Mouse (Mus musculus) liver, embryonic 15.5 days (tissue): ENCODE measurements around the gene Htr2a. TPM values are rescaled to one million over a fixed set of nuclear protein-coding genes. Genes with fewer than 3 reads are reported as not detected.
A peak's percentile ranks its signal among the peaks of the same experiment; 100 is the strongest.

Experiments used
- ATAC-seq: fragments of 200-750 bp; cut with Nextera tagmentation; 2 replicates; pipeline ENCODE4 v1.8.0; 2017; ENCODE audit warnings: moderate number of reproducible peaks, mild to moderate bottlenecking, moderate library complexity; ENCODE audit not compliant: insufficient read depth
- H3K27ac ChIP-seq: fragments of 300-500 bp; sonication (generic); replicated peaks from 2 replicates; pipeline ENCODE4 v1.5.1; 2015; ENCODE audit warnings: mild to moderate bottlenecking, inconsistent platforms
- H3K27me3 ChIP-seq: fragments of 300-500 bp; sonication (generic); 2 replicates; pipeline ENCODE4 v1.6.1; 2015; ENCODE audit warnings: mild to moderate bottlenecking, inconsistent platforms
- H3K36me3 ChIP-seq: fragments of 300-500 bp; sonication (generic); replicated peaks from 2 replicates; pipeline ENCODE4 v1.6.1; 2015; ENCODE audit warnings: moderate library complexity, mild to moderate bottlenecking, inconsistent platforms
- H3K4me1 ChIP-seq: fragments of 300-500 bp; sonication (generic); replicated peaks from 2 replicates; pipeline ENCODE4 v1.6.1; 2015; ENCODE audit warnings: inconsistent platforms
- H3K4me2 ChIP-seq: fragments of 300-500 bp; sonication (generic); 2 replicates; pipeline ENCODE4 v1.6.1; 2015; ENCODE audit warnings: moderate library complexity, mild to moderate bottlenecking, inconsistent platforms
- H3K4me3 ChIP-seq: fragments of 300-500 bp; sonication (generic); replicated peaks from 2 replicates; pipeline ENCODE4 v1.5.1; 2015; ENCODE audit warnings: mild to moderate bottlenecking, inconsistent platforms
- H3K9ac ChIP-seq: fragments of 300-500 bp; sonication (generic); 2 replicates; pipeline ENCODE4 v1.6.1; 2015; ENCODE audit warnings: moderate library complexity, mild to moderate bottlenecking, inconsistent platforms
- H3K9me3 ChIP-seq: fragments of 300-500 bp; sonication (generic); replicated peaks from 2 replicates; pipeline ENCODE4 v1.6.1; 2016; ENCODE audit warnings: inconsistent platforms
- WGBS: fragments of 180-500 bp; shearing (Covaris S2); methylation state at CpG from one replicate; pipeline ENCODE4 v1.1.7; 2015; ENCODE audit warnings: mixed read lengths; ENCODE audit not compliant: insufficient replicate concordance; 5-methylcytosine and 5-hydroxymethylcytosine counted together
- polyA plus RNA-seq: library from polyadenylated mRNA; unstranded; fragments of >200 nt; fragmentation: Nextera tagmentation; extraction: Ambion mirVana; gene quantifications from 2 replicates; pipeline ENCODE4 v1.2.1, GENCODE M21; 2015

The Htr2a gene
- polyA plus RNA-seq, result 0.18 and 0.20 TPM in 2 replicates

DNA sequence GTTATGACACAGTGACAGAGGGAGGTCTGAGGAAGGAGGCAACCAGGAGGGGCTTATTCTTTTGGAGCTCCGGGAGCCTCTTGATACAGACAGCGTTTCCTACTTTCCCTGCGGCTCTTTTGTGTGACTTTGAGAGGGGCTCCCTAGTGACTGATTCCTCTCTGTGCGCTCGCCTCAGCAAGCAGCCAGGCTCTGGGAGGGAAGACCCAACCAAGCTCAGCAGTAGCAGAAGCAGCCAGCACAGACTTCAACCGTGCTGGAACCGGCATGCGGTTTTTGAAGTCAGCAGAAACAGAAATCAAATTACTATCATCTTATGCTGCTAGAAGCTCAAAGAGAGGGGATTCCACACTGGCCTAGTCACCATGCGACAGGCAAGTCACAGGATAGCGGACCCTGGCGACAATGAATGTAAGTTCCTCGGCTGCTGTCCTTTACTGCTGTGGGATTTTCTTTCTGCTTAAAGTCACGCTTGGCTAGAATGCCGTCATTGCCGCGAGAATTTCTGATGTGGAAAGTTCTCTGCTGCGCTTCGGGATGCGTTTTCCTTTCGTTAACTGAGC is at the start of gene Htr2a:
Gene Htr2a (plus strand): TSS at position 22 of the 563 bp plus-strand sequence.
- Histone ChIP-seq H3K4me3 (peak within 1 kb of the TSS; percentile 52), H3K4me1 (peaks cover 35% of the 10 kb centered on the region), H3K27ac (no peak within 1 kb of the TSS), H3K9me3 (no peaks in the 10 kb centered on the region), H3K4me2 (peak within 1 kb of the TSS; percentile 73), H3K27me3 (peaks cover 32% of the 10 kb centered on the region), H3K9ac (peak within 1 kb of the TSS; percentile 42), H3K36me3 (no peaks in the 10 kb centered on the region)
- WGBS, result 2% methylated on average over 20 of the region's 20 CpGs
- ATAC-seq, result no peak

DNA sequence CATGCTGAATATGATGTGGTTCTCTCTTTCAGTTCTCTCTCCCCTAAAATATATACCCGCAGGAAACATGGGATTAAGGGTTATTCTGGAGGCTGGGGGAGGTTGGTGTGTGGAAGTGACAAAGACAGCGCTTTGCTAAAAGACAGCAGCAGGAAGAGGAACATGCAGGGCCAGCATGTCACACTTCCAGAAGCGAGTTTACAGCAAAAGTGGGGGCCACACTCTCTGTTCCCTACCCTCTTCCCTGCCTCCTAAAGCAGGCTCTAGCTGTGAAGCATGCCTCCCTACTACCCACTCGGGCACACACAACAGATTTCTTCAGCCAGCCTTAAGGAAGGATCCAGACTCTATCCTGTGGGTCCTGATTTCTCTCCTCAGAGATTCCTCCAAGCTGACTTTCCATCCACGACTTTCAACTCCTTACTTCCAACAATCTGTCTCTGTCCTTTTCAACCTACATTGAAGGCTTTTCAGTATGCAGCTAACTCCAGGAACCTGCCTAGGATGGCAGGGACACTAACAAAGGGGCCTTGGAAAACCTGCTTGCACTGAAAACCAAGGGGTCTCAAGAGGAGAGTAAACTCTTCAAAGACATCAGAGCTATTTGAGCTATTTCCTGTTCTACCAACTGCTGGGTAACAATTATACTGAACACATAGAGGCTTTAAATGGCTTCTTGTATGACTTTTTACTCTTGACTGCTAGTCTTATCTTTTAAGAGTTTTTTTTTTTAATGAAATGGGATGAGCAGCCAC is 39.1 kb upstream of the Htr2a start:
- WGBS, result 52% methylated on average over 5 of the region's 5 CpGs
- no peak overlapping the region for H3K4me2 ChIP-seq
- H3K27ac ChIP-seq, result no peak overlapping the region
- H3K4me3 ChIP-seq, result no peak overlapping the region
- H3K9me3 ChIP-seq, result no peaks in the 10 kb centered on the region
- no peak for ATAC-seq
- no peak overlapping the region for H3K9ac ChIP-seq
- H3K27me3 ChIP-seq, result no peaks in the 10 kb centered on the region
- no peaks in the 10 kb centered on the region for H3K36me3 ChIP-seq
- no peaks in the 10 kb centered on the region for H3K4me1 ChIP-seq

DNA sequence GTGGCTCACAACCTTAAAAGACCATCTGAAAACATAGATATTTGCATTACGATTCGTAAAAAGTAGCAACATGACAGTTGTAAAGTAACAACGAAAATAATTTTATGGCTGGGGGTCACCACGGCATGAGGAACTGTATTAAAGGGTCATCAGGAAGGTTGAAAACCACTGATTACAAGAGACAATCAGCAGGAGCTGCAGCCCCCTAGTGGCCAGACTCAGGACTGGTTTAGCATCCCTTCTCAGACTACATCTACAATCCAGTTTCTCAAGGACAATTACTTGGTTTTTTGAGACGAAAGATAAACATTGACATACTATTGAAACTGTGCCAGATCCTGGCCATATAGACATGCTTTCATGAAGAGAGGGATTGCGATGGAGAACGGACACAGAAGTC is 38.1 kb upstream of the Htr2a start:
- H3K36me3 ChIP-seq, result no peaks in the 10 kb centered on the region
- no peaks in the 10 kb centered on the region for H3K9me3 ChIP-seq
- H3K4me1 ChIP-seq, result no peaks in the 10 kb centered on the region
- H3K27me3 ChIP-seq, result no peaks in the 10 kb centered on the region
- no peak overlapping the region for H3K9ac ChIP-seq
- no peak overlapping the region for H3K4me2 ChIP-seq
- no peak for ATAC-seq
- H3K27ac ChIP-seq, result no peak overlapping the region
- 35% methylated on average over 7 of the region's 7 CpGs for WGBS
- no peak overlapping the region for H3K4me3 ChIP-seq

DNA sequence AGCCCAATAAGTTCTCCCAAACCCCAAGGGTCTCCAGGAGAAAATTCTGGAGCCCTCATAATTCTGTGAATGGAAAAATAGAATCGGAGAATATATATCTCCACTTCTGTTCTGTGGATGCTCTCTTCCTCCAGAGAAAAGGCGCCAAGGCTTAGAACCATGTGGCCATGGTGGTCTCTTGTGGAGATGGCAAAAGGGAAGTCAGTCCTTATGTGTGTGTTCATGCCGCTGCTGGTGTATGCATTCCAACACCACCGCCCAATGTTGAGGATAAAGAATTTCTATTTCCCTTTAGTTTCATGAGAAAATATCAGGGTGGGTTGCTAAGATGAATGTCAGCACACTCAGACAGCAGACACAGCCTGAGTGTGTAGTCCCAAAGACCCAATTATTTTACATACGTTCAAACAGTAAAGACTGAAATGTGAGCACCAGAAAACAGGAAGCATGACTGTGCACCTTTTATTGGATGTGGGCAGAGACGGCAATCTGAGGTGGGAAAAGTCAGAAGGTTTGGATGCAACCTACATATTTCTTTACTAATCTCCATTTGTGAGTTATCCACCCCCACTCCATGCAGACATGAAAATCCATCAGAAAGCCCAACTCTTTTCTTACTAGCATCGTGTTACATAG is 37.4 kb upstream of the Htr2a start:
- ATAC-seq, result no peak
- H3K4me3 ChIP-seq, result no peak overlapping the region
- no peaks in the 10 kb centered on the region for H3K36me3 ChIP-seq
- no peak overlapping the region for H3K27ac ChIP-seq
- no peaks in the 10 kb centered on the region for H3K9me3 ChIP-seq
- no peak overlapping the region for H3K9ac ChIP-seq
- H3K4me1 ChIP-seq, result no peaks in the 10 kb centered on the region
- 43% methylated on average over 7 of the region's 7 CpGs for WGBS
- no peak overlapping the region for H3K4me2 ChIP-seq
- H3K27me3 ChIP-seq, result no peaks in the 10 kb centered on the region

DNA sequence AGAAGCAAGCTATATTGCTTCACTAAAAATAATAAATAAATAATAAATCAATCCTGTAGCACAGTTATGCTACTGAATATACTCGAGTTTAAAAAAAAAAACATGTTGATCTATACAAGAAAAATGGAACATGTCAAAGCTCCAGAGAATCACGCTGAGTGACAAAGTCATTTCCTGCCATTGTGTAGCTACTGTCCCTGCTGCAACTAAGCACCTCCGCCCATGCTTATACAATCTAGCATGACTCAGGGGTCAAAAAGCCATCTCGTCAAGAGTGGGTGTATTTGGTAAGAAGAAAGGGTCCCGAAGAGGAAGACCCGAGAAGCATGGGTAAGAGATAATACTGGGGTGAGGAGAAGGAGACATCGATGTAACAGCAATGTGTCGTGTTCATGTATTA is 29.3 kb upstream of the Htr2a start:
- no peak for ATAC-seq

DNA sequence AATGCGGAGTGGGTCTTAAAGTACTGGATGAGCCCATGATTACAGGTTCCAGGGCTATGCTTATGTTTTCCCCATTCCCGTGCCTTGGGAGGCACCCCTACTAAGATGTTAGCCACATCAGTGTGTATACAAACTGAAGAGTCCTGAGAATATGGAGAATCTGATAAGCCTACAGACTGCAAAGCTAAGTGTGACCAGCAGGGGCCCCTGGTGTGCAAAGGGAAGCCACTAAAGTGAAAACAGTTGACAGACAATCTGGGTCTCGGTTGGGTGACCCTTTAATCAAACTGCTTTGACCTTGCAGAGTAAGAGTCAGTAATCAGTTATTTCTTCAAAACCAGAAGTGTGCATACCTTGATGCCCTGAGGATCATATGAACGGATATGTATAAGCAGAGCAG is 21.8 kb upstream of the Htr2a start:
- Histone ChIP-seq H3K9ac (no peak overlapping the region), H3K27ac (no peak overlapping the region), H3K4me3 (no peak overlapping the region), H3K9me3 (no peaks in the 10 kb centered on the region), H3K4me1 (no peaks in the 10 kb centered on the region), H3K36me3 (no peaks in the 10 kb centered on the region), H3K4me2 (no peak overlapping the region), H3K27me3 (no peaks in the 10 kb centered on the region)
- no peak for ATAC-seq
- WGBS, result 46% methylated on average over 4 of the region's 4 CpGs

More for the DNA sequence above, 29.3 kb upstream of the Htr2a start:
- H3K4me3 ChIP-seq, result no peak overlapping the region
- no peaks in the 10 kb centered on the region for H3K4me1 ChIP-seq
- H3K9me3 ChIP-seq, result no peaks in the 10 kb centered on the region
- no peaks in the 10 kb centered on the region for H3K27me3 ChIP-seq
- H3K9ac ChIP-seq, result no peak overlapping the region
- no peaks in the 10 kb centered on the region for H3K36me3 ChIP-seq
- H3K27ac ChIP-seq, result no peak overlapping the region
- no peak overlapping the region for H3K4me2 ChIP-seq
- WGBS, result 22% methylated on average over 8 of the region's 8 CpGs

DNA sequence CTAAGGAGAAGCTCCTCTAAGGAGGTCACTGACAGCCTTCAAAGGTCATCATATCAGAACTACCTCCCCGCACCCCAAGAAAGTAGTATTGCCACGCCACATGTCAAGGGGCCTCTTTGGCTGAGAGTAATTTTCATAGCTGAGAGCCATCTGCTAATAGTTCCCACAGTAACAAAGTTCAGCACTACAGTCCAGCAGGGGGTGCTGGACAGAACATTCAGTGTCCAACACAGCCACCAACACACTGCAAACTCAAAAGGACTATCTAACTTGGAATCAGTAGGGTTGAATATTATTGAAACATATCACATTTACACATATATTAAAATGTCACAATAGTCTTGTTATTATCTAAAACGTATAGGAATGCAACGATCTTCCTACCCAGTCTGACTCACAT is 2.6 kb upstream of the Htr2a start:
- Histone ChIP-seq H3K9ac (no peak overlapping the region), H3K4me1 (peaks cover 28% of the 10 kb centered on the region), H3K27me3 (peaks cover 31% of the 10 kb centered on the region), H3K4me2 (no peak overlapping the region), H3K36me3 (no peaks in the 10 kb centered on the region), H3K27ac (no peak overlapping the region), H3K4me3 (no peak overlapping the region), H3K9me3 (no peaks in the 10 kb centered on the region)
- ATAC-seq, result no peak
- WGBS, result 50% methylated on average over 4 of the region's 4 CpGs

DNA sequence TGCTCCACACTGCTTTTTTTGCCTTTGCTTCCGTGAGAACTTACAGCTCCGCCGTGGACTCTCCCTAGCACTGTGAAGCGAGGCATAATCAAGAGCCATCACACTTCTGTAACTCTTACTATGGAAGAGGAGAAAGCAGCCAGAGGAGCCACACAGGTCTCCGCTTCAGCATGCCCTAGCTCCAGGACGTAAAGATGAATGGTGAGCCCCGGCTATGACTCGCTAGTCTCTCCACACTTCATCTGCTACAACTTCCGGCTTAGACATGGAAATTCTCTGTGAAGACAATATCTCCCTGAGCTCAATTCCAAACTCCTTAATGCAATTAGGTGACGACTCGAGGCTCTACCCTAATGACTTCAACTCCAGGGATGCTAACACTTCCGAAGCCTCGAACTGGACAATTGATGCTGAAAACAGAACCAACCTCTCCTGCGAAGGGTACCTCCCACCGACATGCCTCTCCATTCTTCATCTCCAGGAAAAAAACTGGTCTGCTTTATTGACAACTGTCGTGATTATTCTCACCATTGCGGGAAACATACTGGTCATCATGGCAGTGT is 1.1 kb downstream of the Htr2a start:
- Histone ChIP-seq H3K9me3 (no peaks in the 10 kb centered on the region), H3K36me3 (no peaks in the 10 kb centered on the region), H3K4me2 (peak overlapping the region; percentile 73), H3K4me3 (peak overlapping the region; percentile 52), H3K4me1 (peaks cover 43% of the 10 kb centered on the region), H3K9ac (peak overlapping the region; percentile 42), H3K27ac (no peak overlapping the region), H3K27me3 (peaks cover 32% of the 10 kb centered on the region)
- no peak for ATAC-seq
- WGBS, result 17% methylated on average over 17 of the region's 17 CpGs

DNA sequence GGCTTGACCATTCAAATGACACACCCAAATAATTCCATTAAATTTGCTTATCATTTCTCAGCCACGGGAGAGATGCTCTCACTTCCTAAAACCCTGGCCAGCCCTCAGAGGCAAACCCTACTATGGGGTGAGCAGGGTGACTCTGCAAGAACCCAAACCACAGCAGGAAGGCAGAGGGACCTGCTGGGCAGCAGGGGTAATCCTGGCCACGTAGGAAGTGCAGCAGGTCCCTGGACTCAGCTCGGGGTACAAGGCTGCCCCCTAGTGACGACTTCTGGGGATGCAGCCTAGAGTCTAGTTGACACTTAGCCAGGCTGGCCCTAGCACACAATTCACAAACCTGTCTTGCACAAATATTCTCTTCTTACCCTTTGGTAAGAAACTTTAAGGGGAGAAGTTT is 2.7 kb downstream of the Htr2a start:
- no peaks in the 10 kb centered on the region for H3K9me3 ChIP-seq
- peaks cover 32% of the 10 kb centered on the region for H3K27me3 ChIP-seq
- WGBS, result 0% methylated on average over 4 of the region's 4 CpGs
- peak overlapping the region; percentile 52 for H3K4me3 ChIP-seq
- H3K9ac ChIP-seq, result 0 out of 2 replicates have a peak overlapping the region, but pooled peaks have one; percentile 10
- ATAC-seq, result peak; percentile 64
- no peak overlapping the region for H3K27ac ChIP-seq
- H3K36me3 ChIP-seq, result no peaks in the 10 kb centered on the region
- peak overlapping the region; percentile 73 for H3K4me2 ChIP-seq
- H3K4me1 ChIP-seq, result peaks cover 48% of the 10 kb centered on the region

DNA sequence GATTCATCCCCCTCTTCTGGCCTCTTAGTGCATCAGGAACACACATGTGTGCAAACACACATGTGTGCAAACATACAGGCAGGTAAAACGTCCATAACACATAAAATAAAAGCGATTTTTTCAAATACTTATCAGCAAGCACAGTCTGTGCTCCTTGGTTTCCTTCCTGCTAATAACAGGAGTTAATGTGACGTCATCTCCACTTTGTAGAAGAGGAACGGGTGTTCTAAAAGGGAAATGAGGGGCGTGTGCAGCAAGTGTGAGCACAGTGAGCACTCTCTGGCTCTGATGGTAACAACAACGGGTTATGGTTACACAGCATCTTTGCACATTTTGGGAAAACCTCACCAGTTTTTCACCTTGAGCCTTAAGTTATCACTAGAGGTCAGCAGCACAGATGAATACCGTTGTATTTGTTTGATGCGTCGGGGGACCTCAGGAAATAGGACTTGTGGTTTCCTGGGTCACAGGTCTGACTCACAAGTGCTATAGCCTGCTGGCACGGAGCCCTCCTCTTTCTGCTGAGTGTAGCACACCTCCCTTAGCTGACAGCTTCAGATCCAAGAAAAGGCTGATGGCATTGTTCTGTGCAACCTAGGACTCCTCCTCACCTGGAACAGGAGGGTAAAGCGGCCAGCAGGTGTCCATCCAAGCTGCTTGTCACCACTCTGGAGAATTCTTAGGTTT is 5.6 kb downstream of the Htr2a start:
- H3K27ac ChIP-seq, result no peak overlapping the region
- H3K4me1 ChIP-seq, result peaks cover 39% of the 10 kb centered on the region
- H3K4me2 ChIP-seq, result peak overlapping the region; percentile 41
- H3K36me3 ChIP-seq, result no peaks in the 10 kb centered on the region
- 13% methylated on average over 11 of the region's 11 CpGs for WGBS
- H3K4me3 ChIP-seq, result no peak overlapping the region
- H3K9me3 ChIP-seq, result no peaks in the 10 kb centered on the region
- H3K27me3 ChIP-seq, result peaks cover 19% of the 10 kb centered on the region
- peak; percentile 38 for ATAC-seq
- H3K9ac ChIP-seq, result no peak overlapping the region

DNA sequence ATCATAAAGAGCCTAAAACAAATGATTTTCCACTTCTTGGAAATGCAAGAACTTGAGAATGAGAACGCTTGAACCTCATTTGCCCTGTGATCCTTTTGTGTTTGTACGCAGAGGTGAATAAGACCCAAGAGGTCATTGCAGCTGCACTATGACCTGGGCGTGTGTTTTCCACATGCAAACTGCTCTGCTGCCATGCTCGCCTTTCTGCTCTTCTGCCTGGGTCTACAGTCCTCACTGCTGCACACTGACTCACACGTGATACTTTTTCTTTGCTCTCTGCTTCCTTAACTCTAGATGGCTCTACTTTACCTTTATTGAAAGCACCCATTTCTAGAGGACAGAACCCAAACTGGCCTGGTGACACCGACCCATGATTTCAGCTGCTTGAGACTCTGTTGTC is 9.4 kb downstream of the Htr2a start:
- Histone ChIP-seq H3K4me3 (no peak overlapping the region), H3K9me3 (no peaks in the 10 kb centered on the region), H3K4me2 (no peak overlapping the region), H3K27me3 (no peaks in the 10 kb centered on the region), H3K36me3 (no peaks in the 10 kb centered on the region), H3K9ac (no peak overlapping the region), H3K27ac (no peak overlapping the region), H3K4me1 (peaks cover 33% of the 10 kb centered on the region)
- no peak for ATAC-seq
- WGBS, result 67% methylated on average over 6 of the region's 6 CpGs
